Mouse (Mus musculus) layer of hippocampus, adult 11-12 months (tissue): ENCODE results near the gene 2310007B03Rik.
"Not testable (repeated sequence)": the region's sequence is repeated elsewhere in the genome, so short reads cannot be mapped to it uniquely, and the experiment has no call there.

Experiments used
- DNase-seq: peaks from one replicate; pipeline ENCODE4 v3.0.0; 2022; ENCODE audit warnings: low spot score

2310007B03Rik gene

DNA sequence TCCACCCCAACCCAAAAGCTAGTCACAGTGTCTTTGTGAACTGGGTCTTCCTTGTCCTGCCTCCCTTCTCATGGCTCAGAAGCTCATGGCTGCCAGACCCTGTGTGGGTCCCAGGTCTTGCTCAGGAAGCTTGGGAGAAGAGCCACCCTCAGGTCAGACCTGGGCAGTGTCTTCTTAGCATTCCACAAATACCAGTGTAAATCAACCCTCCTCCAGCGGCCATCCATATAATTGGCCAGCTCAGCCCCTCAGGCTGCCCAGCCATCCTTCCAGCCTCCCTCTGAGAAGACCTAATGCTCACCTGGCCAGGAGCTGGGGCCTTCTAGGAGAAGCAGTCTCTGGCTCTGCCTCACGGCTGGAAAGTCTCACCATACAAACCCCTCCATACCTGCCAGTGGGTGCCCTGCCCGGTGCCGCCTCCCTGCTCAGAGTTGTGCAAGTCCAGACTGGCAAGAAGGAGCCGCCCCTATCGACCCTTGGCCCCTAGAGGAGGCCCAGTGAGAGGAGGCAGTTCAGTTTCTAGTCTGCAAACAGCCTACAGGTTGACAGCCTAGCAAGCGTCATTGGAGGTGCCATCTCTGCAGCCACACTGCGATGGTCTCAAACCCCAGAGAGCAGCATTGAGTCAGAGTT is at the start of gene 2310007B03Rik:
Gene 2310007B03Rik, minus strand, starts transcription at position 448 of the 633 bp plus-strand sequence.
- no peak for DNase-seq

DNA sequence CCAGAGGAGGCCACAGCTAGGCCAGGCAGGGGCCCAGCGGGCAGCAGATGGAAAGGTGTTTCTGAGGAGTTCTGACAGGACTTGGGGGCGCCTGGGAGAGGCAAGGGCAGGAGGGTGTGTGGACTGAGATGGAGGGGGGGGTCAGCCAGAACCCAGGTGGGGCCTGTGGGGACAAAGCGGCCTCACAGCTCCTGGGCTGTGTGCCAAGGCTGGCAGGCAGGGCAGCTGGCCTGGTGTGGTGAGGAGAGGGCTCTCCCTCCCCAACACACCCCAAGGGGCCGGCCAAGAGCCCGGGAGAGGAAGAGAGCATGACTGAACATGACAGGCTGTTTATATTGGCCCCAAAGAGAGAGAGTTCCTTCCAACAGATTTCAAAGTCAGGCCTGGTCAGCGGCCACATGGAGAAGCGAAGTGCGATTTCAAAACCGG is 49.5 kb upstream of the 2310007B03Rik start:
- peak; percentile 68 for DNase-seq

GRCm38 (mm10) chr1:93207536-93208064 is 46.9 kb upstream of the 2310007B03Rik start:
- DNase-seq, result peak; percentile 29

- peak; percentile 26 for DNase-seq
Measured at GRCm38 (mm10) chr1:93206277-93206970, 45.7 kb upstream of the 2310007B03Rik start.

GRCm38 (mm10) chr1:93197916-93198315 is 37.2 kb upstream of the 2310007B03Rik start:
- DNase-seq, result no peak

DNA sequence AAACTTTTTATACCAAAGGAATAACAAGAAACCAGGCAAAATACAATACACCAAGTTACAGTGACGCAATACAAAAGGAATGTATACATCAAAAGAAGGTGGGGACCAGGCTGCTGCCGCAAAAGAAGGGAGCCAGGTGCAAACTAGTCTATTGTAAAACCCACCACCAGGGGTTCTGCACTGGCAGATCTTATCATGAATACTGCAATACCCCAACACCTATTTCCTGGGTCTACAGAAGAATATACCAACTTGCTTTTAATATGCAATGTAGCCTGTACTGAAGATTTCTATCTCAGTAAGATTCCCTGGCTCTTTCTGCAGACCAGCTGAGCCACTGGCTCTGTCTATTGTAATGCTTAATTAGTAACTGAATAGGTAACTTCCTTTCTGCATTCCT is 36.7 kb upstream of the 2310007B03Rik start:
- not testable (repeated sequence) for DNase-seq

GRCm38 (mm10) chr1:93194961-93195360 is 34.2 kb upstream of the 2310007B03Rik start:
- no peak for DNase-seq

- DNase-seq, result no peak
Measured at GRCm38 (mm10) chr1:93190726-93191305, 30.1 kb upstream of the 2310007B03Rik start.

DNA sequence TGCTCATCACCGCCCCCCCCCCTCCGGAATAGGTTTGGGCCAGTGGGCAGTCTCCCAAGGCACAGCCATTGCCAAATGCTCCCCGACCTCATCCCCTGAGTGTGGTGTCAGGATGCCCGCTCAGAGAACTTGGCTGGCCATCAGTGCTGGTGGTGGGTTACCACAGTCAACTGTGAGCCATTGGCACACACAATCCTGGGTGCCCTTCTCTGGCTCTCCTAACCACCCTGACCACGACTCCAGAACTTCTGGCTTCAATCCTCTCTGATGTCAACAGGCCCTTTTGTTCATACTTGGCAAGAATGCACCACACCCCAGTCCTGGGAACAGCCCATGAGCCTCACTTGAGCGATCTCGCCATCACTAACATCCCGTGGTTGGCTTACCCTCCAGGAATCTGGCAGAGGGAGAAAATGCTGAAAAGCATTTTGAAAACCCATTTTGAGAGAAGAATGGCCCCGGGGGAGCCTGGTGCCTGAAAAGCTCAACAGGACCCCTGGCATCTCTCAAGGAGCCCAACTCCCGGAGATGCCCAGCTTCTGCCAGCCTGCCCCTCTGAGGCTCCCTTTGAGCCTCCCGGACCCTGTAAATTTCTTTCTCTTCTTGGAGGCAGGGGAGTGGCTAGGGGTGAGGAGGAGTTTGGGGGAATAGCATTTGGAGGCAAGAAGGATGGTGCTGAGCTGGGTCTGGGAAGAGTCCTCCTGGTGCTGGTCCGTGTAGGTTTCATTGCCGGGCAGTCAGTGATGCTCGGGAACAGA is 23.5 kb upstream of the 2310007B03Rik start:
- peak; percentile 60 for DNase-seq

GRCm38 (mm10) chr1:93182281-93182680 is 21.5 kb upstream of the 2310007B03Rik start:
- no peak for DNase-seq

- peak; percentile 68 for DNase-seq
Measured at GRCm38 (mm10) chr1:93176525-93177332, 16.0 kb upstream of the 2310007B03Rik start.

- DNase-seq, result no peak
Measured at GRCm38 (mm10) chr1:93175849-93176248, 15.1 kb upstream of the 2310007B03Rik start.

- peak; percentile 86 for DNase-seq
Measured at GRCm38 (mm10) chr1:93174399-93174798, 13.7 kb upstream of the 2310007B03Rik start.

- no peak for DNase-seq
Measured at GRCm38 (mm10) chr1:93173665-93174064, 12.9 kb upstream of the 2310007B03Rik start.

DNA sequence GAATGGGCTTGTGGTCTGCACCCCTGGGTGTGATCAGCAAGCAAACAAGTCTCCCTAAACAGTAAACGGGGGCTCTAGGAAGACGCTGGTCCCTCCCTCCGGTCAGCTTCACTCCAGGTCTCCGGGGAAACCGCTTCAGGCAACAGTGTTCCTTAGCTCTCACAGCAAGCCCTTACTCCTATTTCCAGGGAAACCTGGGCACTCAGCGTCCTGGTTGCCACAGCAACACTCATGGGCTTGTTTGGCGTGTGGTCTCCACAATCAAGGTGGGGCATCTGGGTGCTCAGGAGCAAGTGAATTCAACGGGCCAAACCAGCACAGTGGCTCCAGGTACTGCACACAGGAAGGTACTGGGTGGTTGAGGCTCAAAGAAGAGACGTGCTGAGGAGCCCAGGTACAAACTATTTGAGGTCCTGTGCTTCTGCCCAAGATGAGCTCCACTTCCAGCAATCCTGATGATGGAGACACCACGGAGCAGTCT is 7.6 kb upstream of the 2310007B03Rik start, which contains the start of gene Crocc2:
Gene Crocc2, plus strand, starts transcription at position 431 of the 481 bp plus-strand sequence.
- DNase-seq, result no peak

DNA sequence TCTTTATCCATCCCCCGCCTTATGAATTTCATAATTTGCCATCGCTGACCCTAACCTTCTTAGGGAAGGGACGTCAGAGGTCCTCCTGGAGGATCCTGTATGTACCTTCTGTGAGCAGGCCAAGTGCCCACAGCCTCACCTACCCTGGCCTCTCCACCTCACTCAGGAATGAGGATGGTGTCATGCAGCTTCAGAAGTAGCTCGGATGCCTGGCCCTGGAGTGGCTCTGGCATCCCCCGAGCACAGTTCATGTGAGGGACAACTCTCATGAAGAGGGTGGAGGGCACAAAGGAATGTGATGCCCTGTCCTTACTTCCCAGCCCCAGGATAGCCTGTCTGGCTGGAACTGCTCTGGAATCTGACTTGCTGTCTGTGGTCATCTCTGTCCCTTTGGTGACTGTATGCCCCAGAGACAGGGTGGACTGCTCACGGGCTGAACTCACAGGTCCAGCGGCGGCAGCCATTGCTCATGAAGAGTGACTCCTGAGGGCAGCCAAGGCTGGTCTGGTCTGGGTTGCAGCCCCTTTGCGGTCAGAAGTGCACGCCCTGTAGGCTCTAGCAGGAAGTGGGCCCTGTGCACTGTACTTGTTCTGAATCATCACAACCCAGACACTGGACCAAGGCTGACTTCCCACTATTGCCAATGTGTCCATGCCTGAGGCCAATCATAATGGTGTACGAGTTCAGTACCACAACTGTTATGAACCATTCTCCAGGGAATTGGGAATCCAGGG is 5.8 kb upstream of the 2310007B03Rik start:
- DNase-seq, result no peak

DNA sequence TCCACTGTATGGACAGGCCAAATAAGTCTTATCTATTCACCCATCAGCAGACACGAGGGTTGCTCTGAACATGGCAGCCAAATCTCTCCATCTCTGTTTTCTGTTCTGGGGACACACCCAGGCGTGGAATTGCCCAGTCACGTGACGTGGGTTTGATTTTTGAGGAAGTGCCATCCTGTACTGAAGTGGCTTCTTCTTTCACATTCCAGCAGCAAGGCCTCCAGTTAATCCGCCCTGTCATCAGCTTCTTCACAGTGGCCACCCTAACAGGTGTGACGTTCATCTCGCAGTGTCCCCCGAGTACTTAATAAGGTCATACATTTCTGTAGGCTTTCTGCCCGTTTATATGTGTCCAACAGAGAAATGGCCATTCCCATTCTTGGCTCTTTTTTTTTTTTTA is 4.7 kb upstream of the 2310007B03Rik start:
- no peak for DNase-seq

- DNase-seq, result no peak
Measured at GRCm38 (mm10) chr1:93162588-93162987, 1.8 kb upstream of the 2310007B03Rik start.

- no peak for DNase-seq
Measured at GRCm38 (mm10) chr1:93161921-93162320, 1.2 kb upstream of the 2310007B03Rik start.

GRCm38 (mm10) chr1:93161350-93161749 is 602 bp upstream of the 2310007B03Rik start:
- DNase-seq, result no peak
